Mouse (Mus musculus): Measurements from ENCODE around the gene Sfrp2. TPM values are rescaled to one million over a fixed set of nuclear protein-coding genes. Genes with fewer than 3 reads are reported as not detected.

Gene Sfrp2
- total and polyA plus RNA-seq, 3 experiments, result not detected

- H3K4me3 ChIP-seq (ENCODE audit: control insufficient read depth in 1 of 2, insufficient read depth in 1 of 2, low read depth in 2 of 2, low read length in 2 of 2), result no peak overlapping the region
- no peak overlapping the region for H3K9ac ChIP-seq (ENCODE audit: control insufficient read depth, low read depth, low read length, poor library complexity, severe bottlenecking)
- no peaks in the 10 kb centered on the region for H3K4me1 ChIP-seq (ENCODE audit: control insufficient read depth in 1 of 2, insufficient read depth in 2 of 2, low read length in 2 of 2)
- no peaks in the 10 kb centered on the region; the same call in 1 of the 2 replicates for H3K9me3 ChIP-seq (replicated peaks; ENCODE audit: insufficient read depth, low read length)
- DNase-seq (ENCODE audit: low read depth, low spot score), result no peak
- H3K36me3 ChIP-seq (ENCODE audit: control insufficient read depth in 1 of 2, insufficient read depth in 2 of 2, low read length in 2 of 2), result no peaks in the 10 kb centered on the region
- no peak overlapping the region for H3K27ac ChIP-seq (ENCODE audit: control insufficient read depth, low read depth, low read length)
- TF ChIP-seq KAT2A (conservative IDR thresholded peaks at IDR 0.05; ENCODE audit: low read depth, low read length), result no peak
- no peak for TF ChIP-seq MEF2A (IDR thresholded peaks at IDR 0.05; ENCODE audit: extremely low read depth, insufficient replicate concordance, low read depth, low read length, poor library complexity, severe bottlenecking)
- no peak for TF ChIP-seq USF2 (IDR thresholded peaks at IDR 0.05; ENCODE audit: borderline replicate concordance in 1 of 2, insufficient read depth in 1 of 2, low read depth in 1 of 2, low read length in 2 of 2)
- no peak for TF ChIP-seq MXI1 (IDR thresholded peaks at IDR 0.05; ENCODE audit: low read depth, low read length)
- TF ChIP-seq ZKSCAN1 (IDR thresholded peaks at IDR 0.05; ENCODE audit: low read depth, low read length), result no peak
- H3K27me3 ChIP-seq (ENCODE audit: control insufficient read depth in 1 of 2, insufficient read depth in 2 of 2, low read length in 2 of 2), result no peaks in the 10 kb centered on the region
- H3K79me2 ChIP-seq (ENCODE audit: control insufficient read depth, insufficient read depth, low read length, poor library complexity), result no peaks in the 10 kb centered on the region
Observed at GRCm38 (mm10) chr3:83775403-83775802, 9.3 kb downstream of the Sfrp2 start.

GRCm38 (mm10) chr3:83781460-83782222 is 15.5 kb downstream of the Sfrp2 start:
- no peak for TF ChIP-seq NRF1 (IDR thresholded peaks at IDR 0.05; ENCODE audit: insufficient read depth, low read depth, low read length, poor library complexity, severe bottlenecking)
- no peak for TF ChIP-seq MYC (IDR thresholded peaks at IDR 0.05; ENCODE audit: low read depth, low read length)
- no peak for TF ChIP-seq TBP (IDR thresholded peaks at IDR 0.05; ENCODE audit: low read depth, low read length)
- TF ChIP-seq UBTF (IDR thresholded peaks at IDR 0.05; ENCODE audit: borderline replicate concordance, insufficient read depth, low read depth, low read length), result no peak
- TF ChIP-seq MXI1 (IDR thresholded peaks at IDR 0.05; ENCODE audit: low read depth, low read length), result no peak
- no peak for TF ChIP-seq EP300 (IDR thresholded peaks at IDR 0.05; ENCODE audit: low read depth in 1 of 2, low read length in 2 of 2)
- TF ChIP-seq BHLHE40 (IDR thresholded peaks at IDR 0.05; ENCODE audit: borderline replicate concordance, low read depth, low read length), result no peak
- no peak for TF ChIP-seq POLR2AphosphoS2 (IDR thresholded peaks at IDR 0.05; ENCODE audit: low read length)
- TF ChIP-seq TAL1 (IDR thresholded peaks at IDR 0.05; ENCODE audit: low read length), result no peak
- no peak for TF ChIP-seq POLR2AphosphoS5 (IDR thresholded peaks at IDR 0.05; ENCODE audit: borderline replicate concordance, low read depth, low read length)
- no peak for TF ChIP-seq TCF12 (IDR thresholded peaks at IDR 0.05; ENCODE audit: low read depth, low read length)
- no peak for TF ChIP-seq JUND (IDR thresholded peaks at IDR 0.05; ENCODE audit: low read depth, low read length)
- TF ChIP-seq CTCF (IDR thresholded peaks at IDR 0.05 in 2 of 3, conservative IDR thresholded peaks at IDR 0.05 in 1 of 3; ENCODE audit: control insufficient read depth in 1 of 3, insufficient read depth in 1 of 3, low read depth in 2 of 3, low read length in 3 of 3, poor library complexity in 1 of 3, severe bottlenecking in 1 of 3), result no peak
- TF ChIP-seq SIN3A (IDR thresholded peaks at IDR 0.05; ENCODE audit: low read length), result no peak
- no peak for TF ChIP-seq ZMIZ1 (IDR thresholded peaks at IDR 0.05; ENCODE audit: low read depth, low read length)
- no peak for TF ChIP-seq SMC3 (IDR thresholded peaks at IDR 0.05; ENCODE audit: low read depth, low read length)
- TF ChIP-seq ZNF384 (IDR thresholded peaks at IDR 0.05; ENCODE audit: low read depth, low read length), result no peak
- Histone ChIP-seq H3K4me1 (ENCODE audit: control insufficient read depth in 1 of 2, insufficient read depth in 2 of 2, low read length in 2 of 2) (no peaks in the 10 kb centered on the region), H3K9ac (ENCODE audit: control insufficient read depth, low read depth, low read length, poor library complexity, severe bottlenecking) (no peak overlapping the region), H3K79me2 (ENCODE audit: control insufficient read depth, insufficient read depth, low read length, poor library complexity) (no peaks in the 10 kb centered on the region), H3K27me3 (ENCODE audit: control insufficient read depth in 1 of 2, insufficient read depth in 2 of 2, low read length in 2 of 2) (no peaks in the 10 kb centered on the region), H3K9me3 (replicated peaks; ENCODE audit: insufficient read depth, low read length) (no peaks in the 10 kb centered on the region), H3K36me3 (ENCODE audit: control insufficient read depth in 1 of 2, insufficient read depth in 2 of 2, low read length in 2 of 2) (no peaks in the 10 kb centered on the region), H3K27ac (ENCODE audit: control insufficient read depth, low read depth, low read length) (no peak overlapping the region), H3K4me3 (ENCODE audit: control insufficient read depth in 1 of 2, insufficient read depth in 1 of 2, low read depth in 2 of 2, low read length in 2 of 2) (no peak overlapping the region)
- no peak for DNase-seq (ENCODE audit: low read depth, low spot score)
